Mouse (Mus musculus): ENCODE data around the gene Fgfr2. TPM values are rescaled to one million over a fixed set of nuclear protein-coding genes. Genes with fewer than 3 reads are reported as not detected.
A peak's percentile ranks its signal among the peaks of the same experiment; 100 is the strongest.

Gene Fgfr2
- polyA plus RNA-seq, 1 experiment from 2014 or later, result 99.3 TPM

- 85% methylated on average over 6 of the region's 6 CpGs for whole genome bisulfite sequencing
- H3K27ac ChIP-seq (replicated peaks), result no peak overlapping the region
- DNase-seq (ENCODE audit: low spot score), result no peak
- H3K4me3 ChIP-seq, result no peak overlapping the region
- H3K9me3 ChIP-seq (replicated peaks), result no peaks in the 10 kb centered on the region
- H3K27me3 ChIP-seq (ENCODE audit: low read depth, poor library complexity, severe bottlenecking), result no peaks in the 10 kb centered on the region
- peaks cover 4% of the 10 kb centered on the region; the same call in 1 of the 2 replicates for H3K4me1 ChIP-seq
- peaks cover 91% of the 10 kb centered on the region for H3K36me3 ChIP-seq
These were observed 2390.2 kb downstream of the Fgfr2 start for GRCm38 (mm10) chr7:130732908-130733307.

- Histone ChIP-seq H3K4me1 (peaks cover 7% of the 10 kb centered on the region; the same call in 1 of the 2 replicates), H3K36me3 (peaks cover 91% of the 10 kb centered on the region), H3K9me3 (replicated peaks) (no peaks in the 10 kb centered on the region), H3K27ac (replicated peaks) (no peak overlapping the region), H3K27me3 (ENCODE audit: low read depth, poor library complexity, severe bottlenecking) (no peaks in the 10 kb centered on the region), H3K4me3 (no peak overlapping the region)
- whole genome bisulfite sequencing, result 81% methylated on average over 7 of the region's 7 CpGs
- no peak for DNase-seq (ENCODE audit: low spot score)
These were observed 2391.4 kb downstream of the Fgfr2 start for GRCm38 (mm10) chr7:130731792-130732191.

GRCm38 (mm10) chr7:130727560-130727959, 2395.6 kb downstream of the Fgfr2 start:
- H3K4me3 ChIP-seq, result no peak overlapping the region
- H3K27ac ChIP-seq (replicated peaks), result 0 out of 2 replicates have a peak overlapping the region, but pooled peaks have one; percentile 17
- H3K4me1 ChIP-seq, result peaks cover 7% of the 10 kb centered on the region; the same call in 1 of the 2 replicates
- H3K9me3 ChIP-seq (replicated peaks), result no peaks in the 10 kb centered on the region
- peaks cover 88% of the 10 kb centered on the region for H3K36me3 ChIP-seq
- 92% methylated on average over 4 of the region's 4 CpGs for WGBS
- DNase-seq (ENCODE audit: low spot score), result no peak
- H3K27me3 ChIP-seq (ENCODE audit: low read depth, poor library complexity, severe bottlenecking), result no peaks in the 10 kb centered on the region

- WGBS, result 87% methylated on average over 8 of the region's 8 CpGs
- Histone ChIP-seq H3K4me3 (no peak overlapping the region), H3K9me3 (replicated peaks) (no peaks in the 10 kb centered on the region), H3K27me3 (ENCODE audit: low read depth, poor library complexity, severe bottlenecking) (no peaks in the 10 kb centered on the region), H3K36me3 (peaks cover 95% of the 10 kb centered on the region), H3K4me1 (peaks cover 7% of the 10 kb centered on the region; the same call in 1 of the 2 replicates), H3K27ac (replicated peaks) (0 out of 2 replicates have a peak overlapping the region, but pooled peaks have one; percentile 17)
- DNase-seq (ENCODE audit: low spot score), result no peak
These were observed 2396.3 kb downstream of the Fgfr2 start for GRCm38 (mm10) chr7:130726724-130727422.

- Histone ChIP-seq H3K9me3 (replicated peaks) (no peaks in the 10 kb centered on the region), H3K27me3 (ENCODE audit: low read depth, poor library complexity, severe bottlenecking) (no peaks in the 10 kb centered on the region), H3K36me3 (peaks cover 95% of the 10 kb centered on the region), H3K4me1 (peaks cover 6% of the 10 kb centered on the region), H3K27ac (replicated peaks) (0 out of 2 replicates have a peak overlapping the region, but pooled peaks have one; percentile 6), H3K4me3 (no peak overlapping the region)
- DNase-seq (ENCODE audit: low spot score), result no peak
- 83% methylated on average over 3 of the region's 3 CpGs for WGBS
These were observed 2397.0 kb downstream of the Fgfr2 start for GRCm38 (mm10) chr7:130726185-130726584.

GRCm38 (mm10) chr7:130720646-130721335, 2402.4 kb downstream of the Fgfr2 start:
- 60% methylated on average over 9 of the region's 9 CpGs for WGBS
- Histone ChIP-seq H3K9me3 (replicated peaks) (no peaks in the 10 kb centered on the region), H3K4me3 (no peak overlapping the region), H3K27ac (replicated peaks) (peak overlapping the region; percentile 79), H3K36me3 (peaks cover 81% of the 10 kb centered on the region), H3K27me3 (ENCODE audit: low read depth, poor library complexity, severe bottlenecking) (no peaks in the 10 kb centered on the region), H3K4me1 (peaks cover 31% of the 10 kb centered on the region)
- no peak for DNase-seq (ENCODE audit: low spot score)

- Histone ChIP-seq H3K27ac (replicated peaks) (peak overlapping the region; percentile 79), H3K4me3 (peak overlapping the region; percentile 28; the same call in 1 of the 2 replicates)
- DNase-seq (ENCODE audit: low spot score), result peak; percentile 40
These were observed 2403.1 kb downstream of the Fgfr2 start for GRCm38 (mm10) chr7:130719931-130720598.

GRCm38 (mm10) chr7:130716989-130717388, 2406.2 kb downstream of the Fgfr2 start:
- Histone ChIP-seq H3K4me1 (peaks cover 43% of the 10 kb centered on the region), H3K36me3 (peaks cover 49% of the 10 kb centered on the region), H3K9me3 (replicated peaks) (no peaks in the 10 kb centered on the region), H3K27ac (replicated peaks) (no peak overlapping the region), H3K27me3 (ENCODE audit: low read depth, poor library complexity, severe bottlenecking) (no peaks in the 10 kb centered on the region), H3K4me3 (no peak overlapping the region)
- DNase-seq (ENCODE audit: low spot score), result no peak
- WGBS, result 98% methylated on average over 6 of the region's 6 CpGs

More at GRCm38 (mm10) chr7:130719931-130720598, 2403.1 kb downstream of the Fgfr2 start:
- H3K9me3 ChIP-seq (replicated peaks), result no peaks in the 10 kb centered on the region
- H3K4me1 ChIP-seq, result peaks cover 31% of the 10 kb centered on the region
- WGBS, result 10% methylated on average over 16 of the region's 16 CpGs
- H3K27me3 ChIP-seq (ENCODE audit: low read depth, poor library complexity, severe bottlenecking), result no peaks in the 10 kb centered on the region
- H3K36me3 ChIP-seq, result peaks cover 79% of the 10 kb centered on the region

- H3K4me3 ChIP-seq, result no peak overlapping the region
- peaks cover 43% of the 10 kb centered on the region for H3K36me3 ChIP-seq
- no peak overlapping the region for H3K27ac ChIP-seq (replicated peaks)
- WGBS, result 95% methylated on average over 4 of the region's 4 CpGs
- H3K9me3 ChIP-seq (replicated peaks), result no peaks in the 10 kb centered on the region
- DNase-seq (ENCODE audit: low spot score), result no peak
- peaks cover 41% of the 10 kb centered on the region for H3K4me1 ChIP-seq
- H3K27me3 ChIP-seq (ENCODE audit: low read depth, poor library complexity, severe bottlenecking), result no peaks in the 10 kb centered on the region
These were observed 2406.8 kb downstream of the Fgfr2 start for GRCm38 (mm10) chr7:130716341-130716740.

- 94% methylated on average over 3 of the region's 3 CpGs for WGBS
- H3K27me3 ChIP-seq (ENCODE audit: low read depth, poor library complexity, severe bottlenecking), result no peaks in the 10 kb centered on the region
- peaks cover 32% of the 10 kb centered on the region for H3K4me1 ChIP-seq
- H3K4me3 ChIP-seq, result no peak overlapping the region
- H3K36me3 ChIP-seq, result peaks cover 39% of the 10 kb centered on the region
- H3K9me3 ChIP-seq (replicated peaks), result no peaks in the 10 kb centered on the region
- 0 out of 2 replicates have a peak overlapping the region, but pooled peaks have one; percentile 5 for H3K27ac ChIP-seq (replicated peaks)
- no peak for DNase-seq (ENCODE audit: low spot score)
These were observed 2407.7 kb downstream of the Fgfr2 start for GRCm38 (mm10) chr7:130715467-130715866.

- Histone ChIP-seq H3K27me3 (ENCODE audit: low read depth, poor library complexity, severe bottlenecking) (no peaks in the 10 kb centered on the region), H3K9me3 (replicated peaks) (no peaks in the 10 kb centered on the region), H3K4me1 (peaks cover 31% of the 10 kb centered on the region), H3K36me3 (peaks cover 29% of the 10 kb centered on the region), H3K27ac (replicated peaks) (peak overlapping the region; percentile 33), H3K4me3 (no peak overlapping the region)
- no peak for DNase-seq (ENCODE audit: low spot score)
- WGBS, result 82% methylated on average over 6 of the region's 6 CpGs
These were observed 2409.8 kb downstream of the Fgfr2 start for GRCm38 (mm10) chr7:130713319-130713718.

- Histone ChIP-seq H3K27me3 (ENCODE audit: low read depth, poor library complexity, severe bottlenecking) (no peaks in the 10 kb centered on the region), H3K27ac (replicated peaks) (no peak overlapping the region), H3K9me3 (replicated peaks) (no peaks in the 10 kb centered on the region), H3K4me3 (no peak overlapping the region), H3K4me1 (peaks cover 36% of the 10 kb centered on the region), H3K36me3 (peaks cover 15% of the 10 kb centered on the region)
- DNase-seq (ENCODE audit: low spot score), result no peak
- 86% methylated on average over 7 of the region's 7 CpGs for WGBS
These were observed 2411.3 kb downstream of the Fgfr2 start for GRCm38 (mm10) chr7:130711851-130712250.
